Mouse (Mus musculus) right cerebral cortex, postnatal 4 days (tissue): ENCODE measurements around the gene Rilpl1.
A peak's percentile ranks its signal among the peaks of the same experiment; 100 is the strongest.
"Not testable (repeated sequence)": the region's sequence is repeated elsewhere in the genome, so short reads cannot be mapped to it uniquely, and the experiment has no call there.

Experiments used
- DNase-seq: peaks from one replicate; pipeline ENCODE4 v3.0.0-alpha.2; 2022

Rilpl1 gene

DNA sequence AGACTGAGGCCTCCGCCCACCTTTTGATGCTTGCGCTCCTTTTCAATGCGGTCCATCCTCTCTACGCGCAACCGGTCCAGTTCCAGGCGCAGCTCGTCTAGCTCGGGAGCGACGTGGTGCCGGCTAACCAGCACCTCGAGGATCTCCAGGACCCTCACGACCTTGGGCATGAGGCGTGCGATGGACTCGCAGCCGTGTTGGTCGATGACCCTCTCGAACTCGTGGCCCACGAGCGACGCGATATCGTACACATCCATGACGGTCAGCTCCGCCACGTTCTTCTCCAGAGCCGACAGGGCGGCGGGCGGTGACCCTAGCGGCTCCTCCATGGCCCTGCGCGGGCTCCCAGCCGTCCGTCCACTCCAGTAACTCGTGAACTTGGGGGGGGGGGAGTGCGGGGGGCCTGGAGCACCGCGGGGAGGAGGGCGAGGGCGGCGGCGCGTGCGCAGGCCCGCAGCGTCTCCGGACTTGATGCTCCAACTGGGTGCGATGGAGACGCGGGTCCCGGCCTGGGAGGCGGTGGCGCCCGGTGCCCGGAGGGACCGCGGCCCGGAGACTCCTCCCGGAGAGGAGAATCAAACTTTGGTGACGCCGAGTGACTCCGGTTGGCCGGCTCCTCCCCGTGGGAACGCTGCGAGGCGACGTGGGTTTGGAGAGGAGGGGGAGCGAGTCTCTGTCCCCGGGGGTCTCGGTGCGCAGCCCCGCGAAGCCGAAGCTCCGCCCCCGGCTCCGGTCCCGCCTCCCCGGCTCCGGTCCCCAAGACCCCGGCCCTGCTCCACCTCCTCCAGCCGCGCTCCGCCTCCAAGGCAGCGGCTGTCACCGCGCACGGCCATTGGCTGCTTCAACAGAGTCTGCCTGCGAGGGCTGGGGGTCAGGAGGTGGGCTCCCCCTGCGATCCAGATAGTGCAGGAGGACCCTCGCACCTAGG is at the start of gene Rilpl1:
Gene Rilpl1, minus strand, starts transcription at position 737 of the 928 bp plus-strand sequence.
- peak; percentile 79 for DNase-seq

GRCm38 (mm10) chr5:124578633-124579317 is 47.6 kb upstream of the Rilpl1 start, which contains the start of the genes Eif2b1 and Gtf2h3:
Gene Eif2b1, minus strand, starts transcription at chr5:124579131.
Gene Gtf2h3, plus strand, starts transcription at chr5:124579140.
- peak; percentile 94 for DNase-seq

DNA sequence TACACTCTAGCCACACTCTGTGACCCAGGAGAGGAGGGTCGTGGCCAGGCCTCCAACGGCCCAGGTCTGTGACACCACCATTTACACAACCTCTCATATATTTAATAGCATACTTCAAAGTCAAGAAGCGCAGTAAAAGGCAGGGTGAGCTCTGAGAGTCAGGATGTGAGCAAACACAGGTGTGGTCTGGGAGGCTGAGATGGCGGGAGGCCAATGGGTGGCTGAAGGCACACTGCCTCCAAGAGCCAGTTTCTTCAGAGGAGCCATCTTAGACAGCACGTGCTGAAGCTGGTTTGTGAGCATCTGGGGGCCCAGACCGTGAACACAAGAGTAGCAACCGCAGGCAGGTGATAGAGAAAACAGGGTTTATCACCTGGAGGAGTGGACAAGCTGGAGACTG is 44.3 kb upstream of the Rilpl1 start:
- no peak for DNase-seq

GRCm38 (mm10) chr5:124571068-124571467 is 39.9 kb upstream of the Rilpl1 start:
- DNase-seq, result no peak

DNA sequence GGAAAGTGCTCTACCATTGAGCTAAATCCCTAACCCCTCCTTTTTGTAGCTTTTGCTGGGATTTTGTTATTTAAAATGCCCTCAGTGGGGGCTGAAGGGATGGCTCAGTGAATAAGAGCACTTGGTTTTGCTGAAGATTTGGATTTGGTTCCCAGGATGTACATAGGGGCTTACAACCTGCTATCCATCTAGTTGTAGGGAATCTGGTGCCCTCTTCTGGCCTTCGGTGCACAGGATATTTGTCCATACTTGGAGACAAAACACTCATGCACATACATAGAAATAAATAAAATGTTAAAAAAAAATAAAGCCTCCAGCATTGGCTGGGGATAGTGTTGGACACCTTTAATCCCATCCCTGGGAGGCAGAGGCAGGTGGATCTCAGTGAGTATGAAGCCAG is 24.0 kb upstream of the Rilpl1 start:
- no peak for DNase-seq

DNA sequence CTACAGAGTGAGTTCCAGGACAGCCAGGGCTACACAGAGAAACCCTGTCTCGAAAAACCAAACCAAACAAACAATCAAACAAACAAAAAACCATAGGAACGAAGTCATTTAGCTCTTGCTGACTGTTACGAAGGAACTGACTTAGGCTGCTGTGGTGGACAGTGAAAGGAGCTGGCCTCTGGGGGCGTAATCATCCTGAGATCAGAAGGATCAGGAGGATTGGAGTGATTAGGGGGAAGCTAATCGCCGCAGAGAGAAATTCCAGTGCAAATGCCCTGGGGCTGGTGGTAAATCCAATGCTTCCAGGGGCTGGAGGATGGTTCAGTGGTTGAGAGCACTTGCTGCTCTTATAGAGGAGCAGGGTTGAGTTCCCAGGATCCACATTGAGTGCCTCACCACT is 22.4 kb upstream of the Rilpl1 start:
- DNase-seq, result no peak

- peak; percentile 87 for DNase-seq
Observed at GRCm38 (mm10) chr5:124552558-124553307, 21.5 kb upstream of the Rilpl1 start, which contains the start of gene Ddx55. Gene Ddx55, plus strand, starts transcription at chr5:124552864.

- DNase-seq, result no peak
Observed at GRCm38 (mm10) chr5:124552094-124552472, 20.9 kb upstream of the Rilpl1 start.

- not testable (repeated sequence) for DNase-seq
Observed at GRCm38 (mm10) chr5:124551349-124552093, 20.3 kb upstream of the Rilpl1 start.

GRCm38 (mm10) chr5:124550737-124551136 is 19.5 kb upstream of the Rilpl1 start:
- DNase-seq, result not testable (repeated sequence)

DNA sequence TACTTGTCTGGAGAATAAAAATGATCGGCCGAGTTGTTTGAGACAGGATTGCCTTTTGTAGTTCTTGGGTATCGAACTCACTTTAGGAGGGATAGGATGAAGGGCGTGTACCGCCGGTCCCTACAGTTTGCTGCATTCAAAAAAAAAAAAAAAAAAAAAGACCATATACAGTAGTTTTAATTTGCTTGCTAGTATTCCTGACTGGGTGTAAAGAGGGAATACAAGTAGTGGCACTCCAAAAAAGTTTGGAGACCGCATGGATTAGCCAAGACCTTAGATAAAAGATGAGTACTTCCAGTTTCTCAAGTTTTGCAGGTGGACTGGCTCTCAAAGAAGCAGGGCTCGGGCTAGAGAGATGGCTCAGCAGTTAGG is 10.4 kb upstream of the Rilpl1 start:
- no peak for DNase-seq

DNA sequence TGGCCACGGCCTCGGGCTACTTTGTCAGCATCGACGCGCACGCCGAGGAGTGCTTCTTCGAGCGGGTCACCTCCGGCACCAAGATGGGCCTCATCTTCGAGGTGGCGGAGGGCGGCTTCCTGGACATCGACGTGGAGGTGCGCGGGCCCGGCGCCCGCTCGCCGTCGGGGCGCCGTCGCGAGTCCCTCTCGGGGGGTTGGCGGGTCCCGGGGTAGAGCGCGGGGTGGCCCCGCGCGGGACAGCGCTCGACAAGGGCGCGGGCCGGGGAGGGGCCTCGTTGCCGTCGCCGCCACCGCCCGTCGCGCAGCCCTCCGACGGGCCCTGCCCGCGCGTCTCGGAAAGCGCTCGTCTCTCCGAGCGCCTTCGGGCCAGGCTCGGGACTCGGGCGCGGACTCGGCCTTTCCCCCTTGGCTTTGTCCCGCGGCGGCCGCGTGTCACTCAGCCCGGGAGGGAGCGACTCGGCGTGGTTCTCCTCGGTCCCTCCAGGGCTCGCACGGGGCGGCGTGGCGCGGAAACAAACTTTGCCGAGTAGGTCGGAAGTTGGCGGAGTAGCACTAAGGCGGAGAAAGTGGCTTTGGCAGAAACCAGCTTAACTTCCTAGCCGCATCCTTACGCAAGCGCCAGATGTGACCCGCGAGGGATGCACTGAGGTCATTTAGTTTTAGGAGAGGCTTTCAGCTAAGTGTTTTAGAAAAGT is 9.9 kb upstream of the Rilpl1 start:
- peak; percentile 43 for DNase-seq

- DNase-seq, result peak; percentile 90
Observed at GRCm38 (mm10) chr5:124540383-124540786, 9.2 kb upstream of the Rilpl1 start, which contains the start of gene Tmed2. Gene Tmed2, plus strand, starts transcription at chr5:124540695.

- no peak for DNase-seq
Observed at GRCm38 (mm10) chr5:124539905-124540304, 8.7 kb upstream of the Rilpl1 start.

DNA sequence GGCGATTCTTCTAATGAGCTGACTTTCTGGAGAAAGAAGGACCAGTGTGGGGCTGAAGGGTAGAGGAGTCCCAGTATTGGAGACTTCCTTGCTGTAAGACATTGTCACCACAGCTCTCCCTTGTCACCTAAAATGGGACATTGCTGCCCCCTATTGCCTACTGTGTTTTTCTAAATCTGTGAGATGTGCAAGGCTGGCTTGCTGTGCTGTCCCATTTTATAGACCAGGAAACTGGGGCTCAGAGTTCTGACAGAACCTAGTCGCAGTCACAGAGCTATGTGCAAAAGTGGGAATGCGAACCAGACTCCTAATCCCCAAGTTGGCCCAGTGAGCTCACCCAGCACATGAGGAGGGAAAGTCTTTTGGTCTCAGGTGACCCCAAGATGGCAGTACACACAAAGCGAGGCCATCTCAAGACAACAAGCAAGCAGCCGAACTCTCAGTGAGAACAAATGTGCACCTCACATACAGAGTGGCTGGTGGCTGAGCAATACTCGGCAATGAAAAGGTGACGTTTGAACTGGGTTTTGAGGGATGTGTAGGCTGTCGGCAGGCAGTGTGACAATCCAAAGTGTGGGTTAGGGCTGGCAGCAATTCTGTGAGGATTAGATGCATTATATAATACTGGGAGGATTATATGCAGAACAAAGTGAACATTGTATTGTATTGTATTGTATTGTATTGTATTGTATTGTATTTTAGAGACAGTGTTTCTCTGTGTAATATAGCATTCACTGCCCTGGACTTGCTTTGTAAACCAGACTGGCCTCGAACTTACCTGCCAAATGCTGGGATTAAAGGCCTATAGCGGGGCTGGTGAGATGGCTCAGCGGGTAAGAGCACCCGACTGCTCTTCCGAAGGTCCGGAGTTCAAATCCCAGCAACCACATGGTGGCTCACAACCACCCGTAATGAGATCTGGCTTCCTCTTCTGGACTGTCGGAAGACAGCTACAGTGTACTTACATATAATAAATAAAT is 7.9 kb upstream of the Rilpl1 start:
- no peak for DNase-seq

- DNase-seq, result no peak
Observed at GRCm38 (mm10) chr5:124536776-124537175, 5.6 kb upstream of the Rilpl1 start.

DNA sequence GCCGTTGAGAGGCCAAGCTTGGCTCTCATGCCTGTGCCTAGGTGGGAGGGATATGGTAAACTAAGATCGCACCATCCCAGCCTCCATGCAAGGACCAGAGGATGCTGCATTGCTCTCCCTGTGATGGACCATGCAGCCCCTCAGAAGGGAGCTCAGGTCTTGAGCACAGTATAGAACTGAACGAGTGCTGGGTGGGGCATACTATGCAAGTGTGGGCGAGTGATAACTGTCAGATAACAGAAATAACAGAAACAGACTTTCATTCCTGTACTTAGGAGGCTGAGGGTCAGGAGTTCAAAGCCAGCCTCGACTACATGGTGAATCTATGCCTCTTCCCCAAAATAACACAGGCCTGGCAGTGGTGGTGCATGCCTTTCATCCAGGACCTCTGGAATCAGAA is 3.8 kb upstream of the Rilpl1 start:
- DNase-seq, result no peak

GRCm38 (mm10) chr5:124532451-124532850 is 1.3 kb upstream of the Rilpl1 start:
- DNase-seq, result no peak

DNA sequence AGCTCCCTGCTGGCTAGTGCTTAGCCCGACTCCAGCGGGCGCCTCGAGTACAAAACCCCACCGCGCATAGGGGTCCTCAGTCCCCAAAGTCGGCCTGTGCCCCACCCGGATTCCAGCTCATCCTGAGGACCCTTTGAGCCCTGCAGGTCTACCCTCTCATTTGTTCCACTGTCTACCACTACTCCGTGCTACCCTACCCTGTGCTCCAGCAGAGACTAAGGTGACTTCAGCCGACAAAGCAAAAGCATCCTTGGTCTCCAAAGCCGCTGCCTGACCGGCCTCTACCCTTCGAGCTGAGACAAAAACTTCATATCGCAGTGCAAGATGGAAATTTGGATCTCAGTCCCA is 366 bp upstream of the Rilpl1 start:
- DNase-seq, result no peak

DNA sequence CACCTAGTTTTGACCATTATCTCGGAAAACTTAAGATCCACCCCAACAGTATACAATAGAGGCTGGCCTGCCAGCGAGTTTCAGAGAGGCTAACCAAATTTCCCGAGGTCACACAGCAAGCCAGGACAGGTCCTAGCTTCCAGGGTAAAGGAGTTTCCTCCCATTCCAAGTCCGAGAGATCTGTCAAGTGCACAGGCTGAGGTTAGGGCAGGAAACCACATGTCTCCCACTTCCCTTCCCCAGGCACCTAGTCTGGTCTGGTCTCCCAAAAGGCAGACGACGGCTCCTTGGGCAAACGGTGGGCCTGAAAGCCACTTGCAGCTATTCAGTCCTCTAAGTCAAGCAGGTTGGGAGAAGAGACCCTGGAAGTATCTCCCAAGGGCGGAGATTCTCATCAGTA is 1.5 kb downstream of the Rilpl1 start:
- DNase-seq, result no peak
